Mouse (Mus musculus): ENCODE measurements around the gene Mrm2.

Gene Mrm2

GRCm38 (mm10) chr5:140342880-140343279 is 11.2 kb upstream of the Mrm2 start:
- DNase-seq (ENCODE audit: inconsistent ontology term), result no peak

- DNase-seq (ENCODE audit: inconsistent ontology term), result no peak
Measured at GRCm38 (mm10) chr5:140339836-140340235, 8.1 kb upstream of the Mrm2 start.

- DNase-seq (ENCODE audit: inconsistent ontology term), result no peak
Measured at GRCm38 (mm10) chr5:140338779-140339178, 7.1 kb upstream of the Mrm2 start.

GRCm38 (mm10) chr5:140336680-140337079 is 5.0 kb upstream of the Mrm2 start:
- no peak for DNase-seq (ENCODE audit: inconsistent ontology term)

- no peak for DNase-seq (ENCODE audit: inconsistent ontology term)
Measured at GRCm38 (mm10) chr5:140333631-140334030, 1.9 kb upstream of the Mrm2 start.

- peak; percentile 14 for DNase-seq (ENCODE audit: inconsistent ontology term)
Measured at GRCm38 (mm10) chr5:140332519-140332918, 821 bp upstream of the Mrm2 start.

GRCm38 (mm10) chr5:140324058-140324457 is 7.6 kb downstream of the Mrm2 start:
- DNase-seq (ENCODE audit: inconsistent ontology term), result no peak

GRCm38 (mm10) chr5:140321756-140322575 is 9.7 kb downstream of the Mrm2 start:
- DNase-seq (ENCODE audit: inconsistent ontology term), result peak; percentile 72

GRCm38 (mm10) chr5:140321042-140321755 is 10.5 kb downstream of the Mrm2 start, which contains the start of the genes Mad1l1 and Nudt1:
Gene Mad1l1 (minus strand): TSS chr5:140321552.
Gene Nudt1 (plus strand): TSS chr5:140321656.
- DNase-seq (ENCODE audit: inconsistent ontology term), result peak; percentile 97

GRCm38 (mm10) chr5:140316716-140317115 is 15.0 kb downstream of the Mrm2 start:
- no peak for DNase-seq (ENCODE audit: inconsistent ontology term)

- DNase-seq (ENCODE audit: inconsistent ontology term), result no peak
Measured at GRCm38 (mm10) chr5:140307602-140308001, 24.1 kb downstream of the Mrm2 start.

- DNase-seq (ENCODE audit: inconsistent ontology term), result no peak
Measured at GRCm38 (mm10) chr5:140306016-140306415, 25.7 kb downstream of the Mrm2 start.

GRCm38 (mm10) chr5:140298291-140298690 is 33.4 kb downstream of the Mrm2 start:
- no peak for DNase-seq (ENCODE audit: inconsistent ontology term)

- no peak for DNase-seq (ENCODE audit: inconsistent ontology term)
Measured at GRCm38 (mm10) chr5:140292152-140292551, 39.5 kb downstream of the Mrm2 start.

- DNase-seq (ENCODE audit: inconsistent ontology term), result no peak
Measured at GRCm38 (mm10) chr5:140289161-140289560, 42.5 kb downstream of the Mrm2 start.

GRCm38 (mm10) chr5:140288287-140288686 is 43.4 kb downstream of the Mrm2 start:
- DNase-seq (ENCODE audit: inconsistent ontology term), result peak; percentile 33

GRCm38 (mm10) chr5:140284761-140285160 is 46.9 kb downstream of the Mrm2 start:
- DNase-seq (ENCODE audit: inconsistent ontology term), result no peak

- no peak for DNase-seq (ENCODE audit: inconsistent ontology term)
Measured at GRCm38 (mm10) chr5:140284011-140284410, 47.7 kb downstream of the Mrm2 start.

- no peak for DNase-seq (ENCODE audit: inconsistent ontology term)
Measured at GRCm38 (mm10) chr5:140282900-140283299, 48.8 kb downstream of the Mrm2 start.

- no peak for DNase-seq (ENCODE audit: inconsistent ontology term)
Measured at GRCm38 (mm10) chr5:140282376-140282775, 49.3 kb downstream of the Mrm2 start.

GRCm38 (mm10) chr5:140280205-140280604 is 51.5 kb downstream of the Mrm2 start:
- no peak for DNase-seq (ENCODE audit: inconsistent ontology term)
